Mouse (Mus musculus): Measurements from ENCODE around the gene Rell1. TPM values are rescaled to one million over a fixed set of nuclear protein-coding genes. Genes with fewer than 3 reads are reported as not detected.

The Rell1 gene
- 22.7 and 23.8 TPM in 2 replicates for polyA plus RNA-seq (2015; fragmentation: Nextera tagmentation; extraction: Ambion mirVana)

GRCm38 (mm10) chr5:63968443-63969415 lies at the start of gene Rell1:
Rell1 (minus strand) TSS chr5:63968897.
- ATAC-seq (ENCODE audit: insufficient number of reproducible peaks, low FRiP score, low TSS enrichment, low read depth), result peak; percentile 98
- Histone ChIP-seq H3K9me3 (no peaks in the 10 kb centered on the region), H3K9ac (peak within 1 kb of the TSS; percentile 67), H3K36me3 (no peaks in the 10 kb centered on the region), H3K27me3 (no peaks in the 10 kb centered on the region), H3K4me3 (peak within 1 kb of the TSS; percentile 73), H3K4me2 (peak within 1 kb of the TSS; percentile 78), H3K4me1 (peaks cover 15% of the 10 kb centered on the region), H3K27ac (peak within 1 kb of the TSS; percentile 86)
- WGBS, result under 1% methylated on average over 82 of the region's 85 CpGs

- ATAC-seq (ENCODE audit: insufficient number of reproducible peaks, low FRiP score, low TSS enrichment, low read depth), result no peak
- Histone ChIP-seq H3K4me3 (no peak overlapping the region), H3K36me3 (no peaks in the 10 kb centered on the region), H3K27me3 (no peaks in the 10 kb centered on the region), H3K9ac (no peak overlapping the region), H3K27ac (no peak overlapping the region), H3K9me3 (no peaks in the 10 kb centered on the region), H3K4me1 (no peaks in the 10 kb centered on the region), H3K4me2 (no peak overlapping the region)
- WGBS, result 72% methylated on average over 13 of the region's 13 CpGs
Measured at GRCm38 (mm10) chr5:64012596-64013366, 44.1 kb upstream of the Rell1 start.

- Histone ChIP-seq H3K9me3 (no peaks in the 10 kb centered on the region), H3K27me3 (no peaks in the 10 kb centered on the region), H3K4me3 (no peak overlapping the region), H3K4me1 (no peaks in the 10 kb centered on the region), H3K36me3 (no peaks in the 10 kb centered on the region), H3K4me2 (no peak overlapping the region), H3K9ac (no peak overlapping the region), H3K27ac (no peak overlapping the region)
- WGBS, result 77% methylated on average over 4 of the region's 4 CpGs
- ATAC-seq (ENCODE audit: insufficient number of reproducible peaks, low FRiP score, low TSS enrichment, low read depth), result no peak
Measured at GRCm38 (mm10) chr5:64006548-64006947, 37.9 kb upstream of the Rell1 start.

- H3K27ac ChIP-seq, result no peak overlapping the region
Measured at GRCm38 (mm10) chr5:64003302-64003701, 34.6 kb upstream of the Rell1 start.

GRCm38 (mm10) chr5:63993865-63994264 lies 25.2 kb upstream of the Rell1 start:
- 63% methylated on average over 3 of the region's 3 CpGs for WGBS
- ATAC-seq (ENCODE audit: insufficient number of reproducible peaks, low FRiP score, low TSS enrichment, low read depth), result no peak
- no peak overlapping the region for H3K4me2 ChIP-seq
- no peak overlapping the region for H3K27ac ChIP-seq
- H3K27me3 ChIP-seq, result no peaks in the 10 kb centered on the region
- no peak overlapping the region for H3K9ac ChIP-seq
- no peaks in the 10 kb centered on the region for H3K36me3 ChIP-seq
- no peaks in the 10 kb centered on the region for H3K9me3 ChIP-seq
- no peaks in the 10 kb centered on the region for H3K4me1 ChIP-seq
- no peak overlapping the region for H3K4me3 ChIP-seq

More at GRCm38 (mm10) chr5:64003302-64003701, 34.6 kb upstream of the Rell1 start:
- Histone ChIP-seq H3K36me3 (no peaks in the 10 kb centered on the region), H3K4me3 (no peak overlapping the region), H3K27me3 (no peaks in the 10 kb centered on the region), H3K4me1 (no peaks in the 10 kb centered on the region), H3K9ac (no peak overlapping the region), H3K9me3 (no peaks in the 10 kb centered on the region), H3K4me2 (no peak overlapping the region)
- 81% methylated on average over 8 of the region's 8 CpGs for WGBS
- ATAC-seq (ENCODE audit: insufficient number of reproducible peaks, low FRiP score, low TSS enrichment, low read depth), result no peak

- Histone ChIP-seq H3K27me3 (no peaks in the 10 kb centered on the region), H3K9ac (no peak overlapping the region), H3K36me3 (no peaks in the 10 kb centered on the region), H3K4me3 (no peak overlapping the region), H3K9me3 (no peaks in the 10 kb centered on the region), H3K4me2 (no peak overlapping the region), H3K27ac (no peak overlapping the region), H3K4me1 (no peaks in the 10 kb centered on the region)
- WGBS, result 91% methylated on average over 3 of the region's 3 CpGs
- no peak for ATAC-seq (ENCODE audit: insufficient number of reproducible peaks, low FRiP score, low TSS enrichment, low read depth)
Measured at GRCm38 (mm10) chr5:63990675-63991074, 22.0 kb upstream of the Rell1 start.

GRCm38 (mm10) chr5:63986337-63986736 lies 17.6 kb upstream of the Rell1 start:
- WGBS, result 74% methylated on average over 6 of the region's 6 CpGs

GRCm38 (mm10) chr5:63982296-63982695 lies 13.6 kb upstream of the Rell1 start:
- 55% methylated on average over 11 of the region's 11 CpGs for WGBS
- Histone ChIP-seq H3K9ac (no peak overlapping the region), H3K9me3 (no peaks in the 10 kb centered on the region), H3K27me3 (no peaks in the 10 kb centered on the region), H3K4me3 (no peak overlapping the region), H3K36me3 (no peaks in the 10 kb centered on the region), H3K4me2 (no peak overlapping the region), H3K4me1 (no peaks in the 10 kb centered on the region), H3K27ac (no peak overlapping the region)
- no peak for ATAC-seq (ENCODE audit: insufficient number of reproducible peaks, low FRiP score, low TSS enrichment, low read depth)

More at GRCm38 (mm10) chr5:63986337-63986736, 17.6 kb upstream of the Rell1 start:
- Histone ChIP-seq H3K9me3 (no peaks in the 10 kb centered on the region), H3K4me2 (no peak overlapping the region), H3K36me3 (no peaks in the 10 kb centered on the region), H3K4me3 (no peak overlapping the region), H3K27me3 (no peaks in the 10 kb centered on the region), H3K9ac (no peak overlapping the region), H3K4me1 (no peaks in the 10 kb centered on the region), H3K27ac (no peak overlapping the region)
- ATAC-seq (ENCODE audit: insufficient number of reproducible peaks, low FRiP score, low TSS enrichment, low read depth), result no peak

GRCm38 (mm10) chr5:63970991-63971390 lies 2.3 kb upstream of the Rell1 start:
- Histone ChIP-seq H3K4me1 (peaks cover 15% of the 10 kb centered on the region), H3K36me3 (no peaks in the 10 kb centered on the region), H3K9me3 (no peaks in the 10 kb centered on the region), H3K4me2 (no peak overlapping the region), H3K27ac (no peak overlapping the region), H3K9ac (no peak overlapping the region), H3K4me3 (no peak overlapping the region), H3K27me3 (no peaks in the 10 kb centered on the region)
- 78% methylated on average over 2 of the region's 2 CpGs for WGBS
- ATAC-seq (ENCODE audit: insufficient number of reproducible peaks, low FRiP score, low TSS enrichment, low read depth), result no peak

- Histone ChIP-seq H3K27ac (no peak overlapping the region), H3K4me2 (no peak overlapping the region), H3K27me3 (no peaks in the 10 kb centered on the region), H3K9ac (no peak overlapping the region), H3K9me3 (no peaks in the 10 kb centered on the region), H3K4me1 (peaks cover 15% of the 10 kb centered on the region), H3K4me3 (no peak overlapping the region), H3K36me3 (no peaks in the 10 kb centered on the region)
- ATAC-seq (ENCODE audit: insufficient number of reproducible peaks, low FRiP score, low TSS enrichment, low read depth), result no peak
- WGBS, result 12% methylated on average over 7 of the region's 7 CpGs
Measured at GRCm38 (mm10) chr5:63970281-63970732, 1.6 kb upstream of the Rell1 start.

GRCm38 (mm10) chr5:63969476-63970112 lies 897 bp upstream of the Rell1 start:
- peak overlapping the region; percentile 67; the same call in 1 of the 2 replicates for H3K27ac ChIP-seq

More at GRCm38 (mm10) chr5:63969476-63970112, 897 bp upstream of the Rell1 start:
- Histone ChIP-seq H3K4me1 (peaks cover 15% of the 10 kb centered on the region), H3K36me3 (no peaks in the 10 kb centered on the region), H3K4me3 (peak overlapping the region; percentile 73), H3K4me2 (peak overlapping the region; percentile 78), H3K9ac (no peak overlapping the region), H3K27me3 (no peaks in the 10 kb centered on the region), H3K9me3 (no peaks in the 10 kb centered on the region)
- WGBS, result 21% methylated on average over 5 of the region's 5 CpGs
- no peak for ATAC-seq (ENCODE audit: insufficient number of reproducible peaks, low FRiP score, low TSS enrichment, low read depth)

All from limb, embryonic 15.5 days (tissue).